Mouse (Mus musculus) bone marrow, adult 2 months (tissue): ENCODE measurements at regions not wholly inside any gene's neighbourhood (a gene's known extent, or its start where the extent isn't known, plus 50 kb on each side); places are given as distances from the start of the nearest gene placed in this dataset.

Experiments used
- CTCF ChIP-seq: fragments of 200-500 bp; IDR thresholded peaks from 2 replicates; pipeline ENCODE4 v1.5.1; 2011; ENCODE audit warnings: low read length, control low read depth; ENCODE audit not compliant: control insufficient read depth, insufficient read depth
- POLR2A ChIP-seq: fragments of 200-500 bp; IDR thresholded peaks from 2 replicates; pipeline ENCODE4 v1.6.1; 2011; ENCODE audit warnings: low read depth, mild to moderate bottlenecking, control low read depth, low read length, borderline replicate concordance; ENCODE audit not compliant: control insufficient read depth

- TF ChIP-seq CTCF (no peak), POLR2A (no peak)
Observed at GRCm38 (mm10) chr1:137952777-137953176, 222.7 kb downstream of the Ptprc start.
